Mouse (Mus musculus): ENCODE results near the gene Ehf. TPM values are rescaled to one million over a fixed set of nuclear protein-coding genes. Genes with fewer than 3 reads are reported as not detected.

Gene Ehf
- total and polyA plus RNA-seq, 3 experiments = 2.0 TPM; not detected in 2

DNA sequence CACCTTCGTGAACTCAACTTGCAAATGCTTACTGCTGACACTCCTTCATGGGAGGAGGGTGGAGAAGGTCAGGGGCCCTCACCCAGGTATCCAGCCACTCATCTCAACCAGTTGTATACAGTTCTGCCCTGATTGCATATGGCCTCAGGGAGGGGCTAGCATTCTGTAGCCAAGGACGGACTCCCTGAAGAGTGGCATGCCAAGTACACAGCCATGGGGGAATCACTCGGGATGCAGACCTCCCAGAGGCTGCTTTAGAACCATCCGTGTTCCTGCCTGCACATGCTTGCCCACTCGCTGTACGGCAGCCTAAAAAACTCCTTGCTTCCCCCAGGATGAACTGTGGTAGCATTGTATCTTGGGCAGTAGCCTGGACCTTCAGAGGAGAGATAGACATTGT lies 35.6 kb upstream of the Ehf start:
- intact Hi-C loops (cut with DNase I) = no loop called here
- no peak for DNase-seq
- Histone ChIP-seq H3K4me1 (ENCODE audit: control insufficient read depth, insufficient read depth, low read length) (no peaks in the 10 kb centered on the region), H3K4me3 (no peak overlapping the region), H3K9ac (ENCODE audit: low read depth, low read length) (no peak overlapping the region), H3K27me3 (ENCODE audit: control insufficient read depth, insufficient read depth, low read length) (no peaks in the 10 kb centered on the region), H3K79me2 (replicated peaks; ENCODE audit: control insufficient read depth, insufficient read depth, low read length) (no peaks in the 10 kb centered on the region), H3K27ac (no peak overlapping the region), H3K36me3 (ENCODE audit: control insufficient read depth, insufficient read depth, low read length) (no peaks in the 10 kb centered on the region)
- WGBS = 79% methylated on average over 6 of the region's 6 CpGs
- no peak for TF ChIP-seq POLR2A (IDR thresholded peaks at IDR 0.05; ENCODE audit: insufficient read depth, low read depth, low read length)
- no peak for TF ChIP-seq CTCF (IDR thresholded peaks at IDR 0.05)
- no peak for TF ChIP-seq EP300 (IDR thresholded peaks at IDR 0.05; ENCODE audit: insufficient read depth, low read depth, low read length)

DNA sequence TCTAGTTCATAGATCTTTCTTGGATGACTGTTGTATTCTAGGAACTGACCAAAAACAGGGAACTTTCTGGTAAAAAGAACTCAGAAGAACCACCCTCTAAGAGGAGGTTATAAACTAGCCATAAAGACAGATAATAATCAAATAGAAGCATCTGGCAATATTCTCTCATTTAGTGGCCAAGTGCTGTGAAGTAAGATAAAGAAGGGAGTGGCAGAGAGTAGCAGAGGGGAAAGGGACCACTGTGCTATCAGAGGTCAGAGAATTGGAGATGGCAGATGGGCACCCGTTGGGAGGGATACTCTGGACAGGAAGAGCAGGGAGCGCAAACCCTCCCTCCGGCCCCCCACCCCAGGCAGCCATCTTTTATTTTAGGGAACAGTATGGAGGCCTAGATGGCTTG lies 34.3 kb upstream of the Ehf start:
- TF ChIP-seq CTCF (IDR thresholded peaks at IDR 0.05) (no peak), POLR2A (IDR thresholded peaks at IDR 0.05; ENCODE audit: insufficient read depth, low read depth, low read length) (no peak), EP300 (IDR thresholded peaks at IDR 0.05; ENCODE audit: insufficient read depth, low read depth, low read length) (no peak)
- 77% methylated on average over 3 of the region's 3 CpGs for WGBS
- H3K27ac ChIP-seq = no peak overlapping the region
- DNase-seq = no peak
- H3K4me3 ChIP-seq = no peak overlapping the region
- no peaks in the 10 kb centered on the region for H3K27me3 ChIP-seq (ENCODE audit: control insufficient read depth, insufficient read depth, low read length)
- no peaks in the 10 kb centered on the region for H3K79me2 ChIP-seq (replicated peaks; ENCODE audit: control insufficient read depth, insufficient read depth, low read length)
- H3K9ac ChIP-seq (ENCODE audit: low read depth, low read length) = no peak overlapping the region
- intact Hi-C loops (cut with DNase I) = no loop called here
- no peaks in the 10 kb centered on the region for H3K4me1 ChIP-seq (ENCODE audit: control insufficient read depth, insufficient read depth, low read length)
- no peaks in the 10 kb centered on the region for H3K36me3 ChIP-seq (ENCODE audit: control insufficient read depth, insufficient read depth, low read length)

DNA sequence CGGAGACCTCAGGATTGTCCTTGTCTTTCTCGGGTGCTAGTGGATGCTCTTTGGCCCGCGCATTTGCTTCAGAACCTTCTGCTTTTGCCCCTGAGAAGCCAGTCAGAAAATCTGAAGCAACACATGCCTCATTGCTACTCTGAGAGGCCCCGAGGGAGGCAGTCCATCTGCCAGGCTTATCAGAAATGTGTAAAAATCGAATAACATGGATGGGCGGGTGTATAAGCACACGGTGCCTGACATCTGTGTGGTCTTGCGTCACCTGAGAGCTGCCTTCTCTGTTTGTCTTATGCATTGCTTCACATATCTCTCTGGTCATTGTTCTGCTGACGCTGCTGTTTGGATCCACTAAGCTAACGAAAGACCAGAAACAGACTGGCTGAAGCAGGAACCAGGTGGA lies 33.5 kb upstream of the Ehf start:
- H3K79me2 ChIP-seq (replicated peaks; ENCODE audit: control insufficient read depth, insufficient read depth, low read length) = no peaks in the 10 kb centered on the region
- intact Hi-C loops (cut with DNase I) = no loop called here

DNA sequence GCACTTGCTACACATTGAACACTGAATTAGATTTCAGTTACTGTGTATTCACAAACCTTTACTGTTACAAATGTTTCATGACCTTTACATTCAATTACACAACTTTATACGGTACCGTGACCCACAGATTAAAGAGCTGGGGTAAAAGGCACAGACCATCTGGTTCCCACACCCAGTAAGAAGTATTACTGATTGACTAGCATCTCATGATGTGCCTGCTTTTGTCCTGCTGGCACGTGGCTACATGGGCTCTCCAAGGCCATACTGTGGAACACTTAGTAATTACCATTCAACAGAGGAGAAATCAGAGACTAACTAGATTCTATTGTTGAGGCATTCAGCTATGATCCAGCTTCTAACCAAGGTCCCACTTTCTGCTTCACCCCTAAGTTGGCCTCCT lies 32.9 kb upstream of the Ehf start:
- no peaks in the 10 kb centered on the region for H3K79me2 ChIP-seq (replicated peaks; ENCODE audit: control insufficient read depth, insufficient read depth, low read length)
- TF ChIP-seq CTCF (IDR thresholded peaks at IDR 0.05) = no peak
- no peak for TF ChIP-seq EP300 (IDR thresholded peaks at IDR 0.05; ENCODE audit: insufficient read depth, low read depth, low read length)
- TF ChIP-seq POLR2A (IDR thresholded peaks at IDR 0.05; ENCODE audit: insufficient read depth, low read depth, low read length) = no peak
- no peaks in the 10 kb centered on the region for H3K27me3 ChIP-seq (ENCODE audit: control insufficient read depth, insufficient read depth, low read length)
- intact Hi-C loops (cut with DNase I) = no loop called here
- no peaks in the 10 kb centered on the region for H3K4me1 ChIP-seq (ENCODE audit: control insufficient read depth, insufficient read depth, low read length)
- no peaks in the 10 kb centered on the region for H3K36me3 ChIP-seq (ENCODE audit: control insufficient read depth, insufficient read depth, low read length)
- no peak overlapping the region for H3K9ac ChIP-seq (ENCODE audit: low read depth, low read length)
- 82% methylated on average over 3 of the region's 3 CpGs for WGBS
- DNase-seq = no peak
- H3K27ac ChIP-seq = no peak overlapping the region
- no peak overlapping the region for H3K4me3 ChIP-seq

More for the DNA sequence above, 33.5 kb upstream of the Ehf start:
- 78% methylated on average over 11 of the region's 11 CpGs for WGBS
- Histone ChIP-seq H3K9ac (ENCODE audit: low read depth, low read length) (no peak overlapping the region), H3K4me3 (no peak overlapping the region), H3K4me1 (ENCODE audit: control insufficient read depth, insufficient read depth, low read length) (no peaks in the 10 kb centered on the region), H3K27me3 (ENCODE audit: control insufficient read depth, insufficient read depth, low read length) (no peaks in the 10 kb centered on the region), H3K27ac (no peak overlapping the region), H3K36me3 (ENCODE audit: control insufficient read depth, insufficient read depth, low read length) (no peaks in the 10 kb centered on the region)
- no peak for DNase-seq
- TF ChIP-seq POLR2A (IDR thresholded peaks at IDR 0.05; ENCODE audit: insufficient read depth, low read depth, low read length) (no peak), CTCF (IDR thresholded peaks at IDR 0.05) (no peak), EP300 (IDR thresholded peaks at IDR 0.05; ENCODE audit: insufficient read depth, low read depth, low read length) (no peak)

DNA sequence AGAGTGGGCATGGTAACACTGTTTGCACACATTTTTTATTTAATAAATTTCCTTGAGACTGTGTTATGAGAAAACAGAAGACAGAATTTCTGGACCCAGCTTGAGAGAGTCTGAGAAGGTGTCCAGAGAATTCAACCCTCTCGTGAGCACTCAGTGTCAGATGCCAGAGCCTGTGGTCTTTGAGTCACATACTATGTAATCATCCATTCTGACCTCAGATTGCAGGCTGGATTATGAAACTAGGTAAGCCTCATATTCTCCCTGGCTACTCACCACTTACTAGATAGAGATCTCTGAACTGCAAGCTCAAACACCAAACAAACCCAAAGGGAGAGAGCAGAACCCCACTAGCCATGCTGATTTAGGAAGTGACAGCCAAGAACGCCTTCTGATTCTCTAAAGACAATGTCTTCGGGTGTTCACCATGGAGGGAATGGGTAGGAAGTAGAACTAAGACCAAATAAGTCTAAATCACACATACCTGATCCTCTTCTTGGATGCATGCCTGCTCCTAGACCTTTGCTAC lies 28.7 kb upstream of the Ehf start:
- TF ChIP-seq POLR2A (IDR thresholded peaks at IDR 0.05; ENCODE audit: insufficient read depth, low read depth, low read length) = no peak
- TF ChIP-seq EP300 (IDR thresholded peaks at IDR 0.05; ENCODE audit: insufficient read depth, low read depth, low read length) = no peak
- no peak for TF ChIP-seq CTCF (IDR thresholded peaks at IDR 0.05)
- intact Hi-C loops (cut with DNase I) = no loop called here
- H3K79me2 ChIP-seq (replicated peaks; ENCODE audit: control insufficient read depth, insufficient read depth, low read length) = no peaks in the 10 kb centered on the region
- H3K4me3 ChIP-seq = no peak overlapping the region
- 81% methylated on average over 3 of the region's 3 CpGs for WGBS
- H3K27me3 ChIP-seq (ENCODE audit: control insufficient read depth, insufficient read depth, low read length) = no peaks in the 10 kb centered on the region
- no peaks in the 10 kb centered on the region for H3K4me1 ChIP-seq (ENCODE audit: control insufficient read depth, insufficient read depth, low read length)
- DNase-seq = no peak
- H3K36me3 ChIP-seq (ENCODE audit: control insufficient read depth, insufficient read depth, low read length) = no peaks in the 10 kb centered on the region
- H3K27ac ChIP-seq = no peak overlapping the region
- H3K9ac ChIP-seq (ENCODE audit: low read depth, low read length) = no peak overlapping the region

DNA sequence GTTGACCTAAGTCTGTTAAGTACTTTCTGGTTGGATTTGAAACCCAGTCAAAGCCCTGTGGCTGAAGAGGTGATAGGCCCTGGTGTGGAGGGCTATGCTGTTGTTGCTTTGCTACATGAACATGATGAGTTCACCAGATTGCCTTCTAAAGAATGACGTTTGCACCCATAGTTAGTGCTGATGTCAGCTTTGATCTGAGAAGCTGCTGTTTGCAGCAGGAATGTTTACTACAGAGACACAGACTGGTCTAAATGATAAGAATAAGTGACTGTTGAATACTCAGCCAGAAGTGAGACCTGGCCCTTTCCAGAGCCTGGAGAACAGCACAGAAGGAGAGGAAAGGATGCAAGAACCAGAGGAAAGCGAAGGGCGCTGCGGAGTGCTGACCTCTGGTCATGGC lies 25.7 kb upstream of the Ehf start:
- Histone ChIP-seq H3K27me3 (ENCODE audit: control insufficient read depth, insufficient read depth, low read length) (no peaks in the 10 kb centered on the region), H3K36me3 (ENCODE audit: control insufficient read depth, insufficient read depth, low read length) (no peaks in the 10 kb centered on the region), H3K4me1 (ENCODE audit: control insufficient read depth, insufficient read depth, low read length) (no peaks in the 10 kb centered on the region), H3K27ac (no peak overlapping the region), H3K79me2 (replicated peaks; ENCODE audit: control insufficient read depth, insufficient read depth, low read length) (no peaks in the 10 kb centered on the region), H3K9ac (ENCODE audit: low read depth, low read length) (no peak overlapping the region), H3K4me3 (no peak overlapping the region)
- DNase-seq = no peak
- intact Hi-C loops (cut with DNase I) = no loop called here
- WGBS = 71% methylated on average over 4 of the region's 4 CpGs
- TF ChIP-seq EP300 (IDR thresholded peaks at IDR 0.05; ENCODE audit: insufficient read depth, low read depth, low read length) (no peak), CTCF (IDR thresholded peaks at IDR 0.05) (no peak), POLR2A (IDR thresholded peaks at IDR 0.05; ENCODE audit: insufficient read depth, low read depth, low read length) (no peak)
